Mouse (Mus musculus) layer of hippocampus, postnatal 25 days (tissue): ENCODE data around the gene Ccdc122. TPM values are rescaled to one million over a fixed set of nuclear protein-coding genes. Genes with fewer than 3 reads are reported as not detected.
"Not testable (repeated sequence)": the region's sequence is repeated elsewhere in the genome, so short reads cannot be mapped to it uniquely, and the experiment has no call there.

Experiments
- DNase-seq, 2 experiments: peaks; one replicate each; pipeline ENCODE4 v3.0.0; 2022; ENCODE audit warnings: mixed read lengths in 2 of 2, low spot score in 1 of 2; ENCODE audit errors: extremely low spot score in 1 of 2
- total RNA-seq, 2 experiments: library from RNA; stranded (reverse); gene quantifications; 2 replicates each; pipeline ENCODE4 v1.2.3; 2021

Gene Ccdc122
- 1 to 10 TPM; 1.0 to 1.3 TPM for total RNA-seq

GRCm38 (mm10) chr14:77036226-77037046 is at the start of gene Ccdc122, which contains the start of gene Lacc1:
TSS of gene Ccdc122 (plus strand) at chr14:77036772.
TSS of gene Lacc1 (minus strand) at chr14:77036904.
- DNase-seq = peak; percentile 73 to 78

GRCm38 (mm10) chr14:76990351-76990750 is 46.2 kb upstream of the Ccdc122 start:
- DNase-seq = not testable (repeated sequence)

- DNase-seq = no peak
Observed at GRCm38 (mm10) chr14:77004740-77005139, 31.8 kb upstream of the Ccdc122 start.

GRCm38 (mm10) chr14:77005566-77005965 is 31.0 kb upstream of the Ccdc122 start:
- no peak for DNase-seq

GRCm38 (mm10) chr14:77008238-77008637 is 28.3 kb upstream of the Ccdc122 start:
- peak; percentile 33 to 71 for DNase-seq

- peak; percentile 51 to 82 for DNase-seq
Observed at GRCm38 (mm10) chr14:77011804-77012203, 24.8 kb upstream of the Ccdc122 start.

GRCm38 (mm10) chr14:77016783-77017182 is 19.8 kb upstream of the Ccdc122 start:
- not testable (repeated sequence) for DNase-seq

- DNase-seq = no peak
Observed at GRCm38 (mm10) chr14:77017211-77017610, 19.4 kb upstream of the Ccdc122 start.

- DNase-seq = no peak
Observed at GRCm38 (mm10) chr14:77024499-77024898, 12.1 kb upstream of the Ccdc122 start.

GRCm38 (mm10) chr14:77029319-77030054 is 7.1 kb upstream of the Ccdc122 start:
- DNase-seq = no peak

GRCm38 (mm10) chr14:77030808-77031207 is 5.8 kb upstream of the Ccdc122 start:
- no peak for DNase-seq

- DNase-seq = no peak
Observed at GRCm38 (mm10) chr14:77032433-77032832, 4.1 kb upstream of the Ccdc122 start.

GRCm38 (mm10) chr14:77033391-77033790 is 3.2 kb upstream of the Ccdc122 start:
- no peak for DNase-seq

GRCm38 (mm10) chr14:77034175-77034915 is 2.2 kb upstream of the Ccdc122 start:
- no peak for DNase-seq

GRCm38 (mm10) chr14:77034970-77035369 is 1.6 kb upstream of the Ccdc122 start:
- DNase-seq = no peak

GRCm38 (mm10) chr14:77037330-77037729 is 758 bp downstream of the Ccdc122 start:
- no peak for DNase-seq

- DNase-seq = no peak
Observed at GRCm38 (mm10) chr14:77037832-77038425, 1.4 kb downstream of the Ccdc122 start.

- no peak for DNase-seq
Observed at GRCm38 (mm10) chr14:77053288-77053687, 16.7 kb downstream of the Ccdc122 start.

GRCm38 (mm10) chr14:77069361-77069760 is 32.8 kb downstream of the Ccdc122 start:
- no peak for DNase-seq

- no peak for DNase-seq
Observed at GRCm38 (mm10) chr14:77081248-77081647, 44.7 kb downstream of the Ccdc122 start.
